Mouse (Mus musculus): Measurements from ENCODE around the gene Gpr15.

GRCm38 (mm10) chr16:58694091-58694490 lies 24.8 kb downstream of the Gpr15 start:
- TF ChIP-seq CTCF (IDR thresholded peaks at IDR 0.05; ENCODE audit: low read depth, low read length) (no peak), POLR2A (IDR thresholded peaks at IDR 0.05; ENCODE audit: insufficient read depth, low read length) (no peak), EP300 (IDR thresholded peaks at IDR 0.05; ENCODE audit: insufficient read depth, low read depth, low read length) (no peak)

All from ES-Bruce4 (cell line).